24 mouse cellular contexts compared by ENCODE assay signal in genomic region chr2:35173666-35174065, GRCm38 (mm10). TPM values are rescaled to one million over a fixed set of nuclear protein-coding genes. Genes with fewer than 3 reads are reported as not detected.
A peak's percentile ranks its signal among the peaks of the same experiment; 100 is the strongest.
DNase-seq lines count a peak whose midpoint lies in the region; ATAC-seq and TF ChIP-seq lines count a peak whose summit lies in the region.
"Had no signal": no experiment of that assay in that cellular context is flagged by ENCODE, and none has a peak within 500 bp of the region (broad histone marks: within the 10 kb centered on the region; RNA-seq: fewer than 3 reads in every experiment).

No protein-coding gene starts in this region.

- H3K27ac ChIP-seq in lung, embryonic 14.5 days (ENCODE audit: low read depth): peak overlapping the region; percentile 72; the same call in 1 of the 2 replicates
- peak overlapping the region; percentile 48 for H3K27ac ChIP-seq in bone marrow macrophage, adult 2 months (ENCODE audit: insufficient read depth, low read depth, low read length)
- H3K27ac ChIP-seq in macrophage: peak overlapping the region; percentile 79
- H3K27ac ChIP-seq: heart, embryonic 10.5 days; hindbrain, embryonic 13.5 days; midbrain, embryonic 15.5 days; neural tube, embryonic 12.5 days had no signal

- H3K27me3 ChIP-seq in lung, embryonic 14.5 days (ENCODE audit: insufficient read depth, low read length): no peaks in the 10 kb centered on the region
- H3K27me3 ChIP-seq: hindbrain, embryonic 13.5 days; midbrain, embryonic 15.5 days; neural tube, embryonic 12.5 days had no signal

- H3K9ac ChIP-seq in lung, embryonic 14.5 days: no peak overlapping the region
- H3K9ac ChIP-seq: hindbrain, embryonic 13.5 days; midbrain, embryonic 15.5 days; neural tube, embryonic 12.5 days had no signal

- 81% methylated on average over 5 of the region's 5 CpGs for WGBS in lung, embryonic 14.5 days
- 96% methylated on average over 5 of the region's 5 CpGs for WGBS in macrophage (ENCODE audit: missing documents)

- no peaks in the 10 kb centered on the region for H3K79me2 ChIP-seq in macrophage (ENCODE audit: inconsistent target)

- peaks cover 90% of the 10 kb centered on the region for H3K36me3 ChIP-seq in lung, embryonic 14.5 days (ENCODE audit: insufficient read depth)
- H3K36me3 ChIP-seq in macrophage (ENCODE audit: inconsistent target): peaks cover 62% of the 10 kb centered on the region

- ATAC-seq in lung, embryonic 14.5 days (ENCODE audit: insufficient read depth): peak; percentile 30; the same call in 1 of the 2 replicates
- ATAC-seq: forebrain, embryonic 16.5 days; midbrain, embryonic 15.5 days had no signal

- TF ChIP-seq CTCF in lung, embryonic 14.5 days (IDR thresholded peaks at IDR 0.05; ENCODE audit: low read depth): no peak
- no peak for TF ChIP-seq CTCF in bone marrow macrophage, adult 2 months (IDR thresholded peaks at IDR 0.05; ENCODE audit: low read depth, low read length)

- DNase-seq in heart, adult 11 months: peak; percentile 83
- DNase-seq in heart, postnatal 4 days: no peak
- DNase-seq in lung, embryonic 14.5 days: no peak
- no peak for DNase-seq in lung, adult 18-20 months
- DNase-seq in thymus, adult 18-20 months: no peak
- DNase-seq: adrenal gland, adult 8-10 months; cerebellum, adult 9-10 months; cerebellum, postnatal 36 days; heart, postnatal 36 days; kidney, adult 2 months; layer of hippocampus, adult 9-11 months; right cerebral cortex, adult 18-20 months; spleen, adult 18-20 months; thymus, postnatal 4 days had no signal

- H3K4me2 ChIP-seq in lung, embryonic 14.5 days: no peak overlapping the region
- H3K4me2 ChIP-seq: hindbrain, embryonic 13.5 days; liver, embryonic 11.5 days; midbrain, embryonic 15.5 days; neural tube, embryonic 12.5 days had no signal

- no peak for TF ChIP-seq POLR2A in bone marrow macrophage, adult 2 months (IDR thresholded peaks at IDR 0.05; ENCODE audit: borderline replicate concordance, low read depth, low read length)

- H3K4me3 ChIP-seq in lung, embryonic 14.5 days (ENCODE audit: low read depth, low read length): no peak overlapping the region
- no peak overlapping the region for H3K4me3 ChIP-seq in bone marrow macrophage, adult 2 months (ENCODE audit: insufficient read depth, low read length)
- H3K4me3 ChIP-seq in macrophage (ENCODE audit: inconsistent target): no peak overlapping the region
- H3K4me3 ChIP-seq: erythroblast, embryonic 14.5 days; heart, embryonic 10.5 days; hindbrain, embryonic 13.5 days; midbrain, embryonic 15.5 days; neural tube, embryonic 12.5 days had no signal

- no peaks in the 10 kb centered on the region for H3K4me1 ChIP-seq in lung, embryonic 14.5 days (ENCODE audit: insufficient read depth)
- peaks cover 40% of the 10 kb centered on the region for H3K4me1 ChIP-seq in bone marrow macrophage, adult 2 months (ENCODE audit: control insufficient read depth, insufficient read depth, low read length)
- H3K4me1 ChIP-seq: heart, embryonic 10.5 days; hindbrain, embryonic 13.5 days; midbrain, embryonic 15.5 days; neural tube, embryonic 12.5 days had no signal

- no peaks in the 10 kb centered on the region for H3K9me3 ChIP-seq in lung, embryonic 14.5 days (ENCODE audit: low read depth, low read length)
- H3K9me3 ChIP-seq: G1E; heart, embryonic 10.5 days; hindbrain, embryonic 13.5 days; midbrain, embryonic 15.5 days; neural tube, embryonic 12.5 days had no signal

RNA-seq across cellular contexts. Expression of gene Rab14, which starts 27.3 kb away (rescaled TPM):
- 100 to 1,000 TPM; 154 to 165 TPM for total RNA-seq in heart, postnatal 4 days (2021)
- polyA plus RNA-seq in lung, embryonic 14.5 days (2014; fragmentation: Nextera tagmentation; extraction: Ambion mirVana): 301 and 305 TPM in 2 replicates
- polyA plus RNA-seq in bone marrow macrophage, adult 2 months (2012; ENCODE audit: insufficient read depth, insufficient read length, missing spikeins): 259 and 260 TPM in 2 replicates
- total RNA-seq in macrophage (2018; cell fraction: chromatin; rRNA removed): 100 to 1,000 TPM; 243 to 608 (median 477) TPM
- total RNA-seq in macrophage (2018; cell fraction: cytosol; rRNA removed): 100 to 1,000 TPM; 166 to 246 (median 212) TPM
- total RNA-seq in macrophage (2018; cell fraction: nucleus; rRNA removed): 100 to 1,000 TPM; 214 to 458 (median 297) TPM
- polyA plus RNA-seq in macrophage (2018): 185 to 231 TPM (median 186 TPM) in 3 replicates
